Mouse (Mus musculus): Measurements from ENCODE around the gene Jund.

The Jund gene

DNA sequence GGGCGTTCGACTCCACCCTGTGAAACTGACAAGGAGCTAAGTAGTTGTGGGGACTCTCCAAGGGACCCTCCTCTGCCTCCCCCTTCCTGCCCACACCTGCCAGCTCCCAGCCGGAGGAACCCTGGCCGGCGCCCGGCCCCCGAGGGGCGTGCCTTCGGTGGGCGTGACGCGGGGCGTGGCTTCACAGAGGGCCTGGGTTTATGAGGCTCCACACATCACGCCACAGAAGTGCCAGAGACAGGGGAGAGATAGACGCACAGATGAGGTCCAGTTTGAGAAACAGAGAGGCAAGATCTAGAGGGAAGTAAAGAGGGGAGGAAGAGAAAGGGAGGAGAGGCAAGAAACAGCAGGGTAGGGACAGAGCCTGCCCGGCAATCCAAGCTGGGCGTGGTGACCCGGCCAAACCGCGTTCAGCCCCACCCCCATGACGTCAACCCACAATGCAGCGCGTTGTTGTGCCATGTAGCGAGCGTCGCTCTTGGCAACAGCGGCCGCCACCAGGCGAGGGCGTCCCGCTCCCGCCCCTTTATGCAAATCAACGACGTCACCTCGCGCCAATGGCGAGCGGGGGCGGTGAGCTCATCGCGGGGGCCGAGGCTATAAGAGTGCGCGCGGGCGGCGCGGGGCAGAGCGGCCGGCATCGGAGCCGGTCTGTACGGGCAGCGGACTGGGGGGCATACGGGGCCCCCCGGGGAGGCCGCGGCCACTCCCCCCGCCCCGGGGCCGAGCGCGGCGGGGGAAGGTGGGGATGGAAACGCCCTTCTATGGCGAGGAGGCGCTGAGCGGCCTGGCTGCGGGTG lies at the start of gene Jund:
Jund (plus strand) TSS at position 640 of the 800 bp plus-strand sequence.
- peak; percentile 95 for DNase-seq (ENCODE audit: low read depth)

DNA sequence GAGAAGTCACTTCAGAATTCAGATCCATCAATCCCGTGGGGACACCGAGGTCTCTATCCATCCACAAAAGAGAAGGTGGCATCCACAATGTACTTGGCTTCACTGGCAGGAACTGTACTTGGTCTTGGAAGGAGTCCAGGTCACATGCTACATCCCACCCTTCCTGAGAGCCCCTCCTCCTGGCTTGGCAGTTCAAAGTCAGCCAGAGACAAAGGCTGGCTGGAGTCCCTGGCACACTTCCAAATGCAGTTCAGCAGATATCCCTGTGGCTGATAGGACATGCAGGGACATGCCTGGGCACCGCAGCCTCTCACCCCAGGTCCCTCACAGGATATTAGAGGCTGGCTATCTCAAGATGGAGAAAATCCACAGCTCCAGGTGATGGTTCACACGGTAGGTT lies 49.4 kb upstream of the Jund start:
- DNase-seq (ENCODE audit: low read depth) = peak; percentile 50

DNA sequence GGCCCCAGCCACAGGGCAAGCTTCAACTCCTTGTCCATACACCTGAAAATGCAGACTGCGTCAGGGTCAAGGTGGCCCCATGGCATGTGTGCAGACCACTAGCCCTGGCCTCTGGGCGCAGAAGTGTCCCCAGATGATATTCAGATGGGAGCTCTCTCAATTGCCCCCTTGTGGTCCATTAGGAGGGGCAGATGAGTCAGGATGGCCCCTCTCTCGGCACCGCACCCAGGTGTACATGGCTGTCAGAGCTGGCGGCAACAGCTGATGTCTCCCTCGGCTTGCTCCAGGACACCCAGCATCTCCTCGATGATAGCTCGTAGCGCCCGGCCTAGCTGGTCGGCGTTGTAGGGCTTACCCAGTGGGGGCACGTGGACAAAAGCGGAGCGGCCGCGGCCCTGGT lies 48.4 kb upstream of the Jund start:
- DNase-seq (ENCODE audit: low read depth) = no peak

DNA sequence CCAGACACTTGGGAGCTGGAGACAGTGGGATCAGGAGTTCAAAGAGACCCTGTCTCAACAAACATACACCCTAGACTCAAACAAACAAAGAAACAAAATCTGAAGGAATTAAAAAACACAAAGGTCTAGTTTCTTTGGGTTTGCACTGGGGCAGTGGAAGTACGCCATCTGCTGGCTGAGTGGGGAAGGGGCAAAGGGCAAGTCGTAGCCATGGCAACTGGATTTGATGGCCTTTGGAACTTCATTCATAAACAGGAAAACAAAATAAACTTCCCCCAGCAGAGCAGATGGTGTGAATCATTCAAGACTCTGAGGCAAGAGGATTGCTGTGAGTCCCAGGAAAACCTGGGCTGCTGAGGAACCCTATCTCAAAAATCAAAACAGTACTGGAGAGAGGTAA lies 45.5 kb upstream of the Jund start:
- DNase-seq (ENCODE audit: low read depth) = peak; percentile 44

DNA sequence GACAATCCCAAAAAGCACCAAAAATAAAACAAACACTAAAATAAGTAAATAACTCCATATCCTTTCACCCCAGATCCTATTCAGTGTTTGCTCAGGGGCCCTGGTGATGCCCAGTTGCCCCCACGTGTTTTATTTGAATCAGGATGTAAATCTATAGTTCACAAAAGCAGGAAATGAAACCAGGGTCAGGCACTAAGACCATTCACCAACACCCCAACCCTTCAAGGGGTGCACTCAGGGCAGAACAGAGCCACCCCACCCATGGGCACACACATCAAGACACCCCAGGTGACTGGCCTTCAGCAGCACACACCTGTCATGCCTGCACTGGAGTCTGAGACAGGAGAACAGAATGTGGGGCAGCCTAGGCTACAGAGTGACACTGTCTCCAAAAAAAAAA lies 44.6 kb upstream of the Jund start:
- DNase-seq (ENCODE audit: low read depth) = no peak

DNA sequence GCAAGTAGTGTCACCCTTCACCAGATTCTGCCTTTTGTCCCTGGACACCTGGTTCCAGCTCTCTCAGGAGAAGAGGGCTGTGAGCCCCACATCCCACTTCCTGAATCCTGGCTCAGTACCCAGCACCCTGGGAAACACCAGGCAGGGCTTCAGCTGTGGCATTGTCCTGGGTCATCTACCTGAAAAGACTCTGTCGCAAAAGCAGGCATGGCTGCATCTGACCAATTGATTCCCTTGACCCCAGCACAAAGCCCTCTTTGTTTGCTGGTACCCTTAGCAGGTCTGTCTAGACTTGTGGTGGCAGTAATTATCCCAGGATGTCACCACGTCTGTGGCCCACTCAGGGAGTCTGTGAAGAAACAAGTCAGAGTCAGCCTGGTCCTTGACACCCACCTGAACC lies 43.3 kb upstream of the Jund start:
- no peak for DNase-seq (ENCODE audit: low read depth)

DNA sequence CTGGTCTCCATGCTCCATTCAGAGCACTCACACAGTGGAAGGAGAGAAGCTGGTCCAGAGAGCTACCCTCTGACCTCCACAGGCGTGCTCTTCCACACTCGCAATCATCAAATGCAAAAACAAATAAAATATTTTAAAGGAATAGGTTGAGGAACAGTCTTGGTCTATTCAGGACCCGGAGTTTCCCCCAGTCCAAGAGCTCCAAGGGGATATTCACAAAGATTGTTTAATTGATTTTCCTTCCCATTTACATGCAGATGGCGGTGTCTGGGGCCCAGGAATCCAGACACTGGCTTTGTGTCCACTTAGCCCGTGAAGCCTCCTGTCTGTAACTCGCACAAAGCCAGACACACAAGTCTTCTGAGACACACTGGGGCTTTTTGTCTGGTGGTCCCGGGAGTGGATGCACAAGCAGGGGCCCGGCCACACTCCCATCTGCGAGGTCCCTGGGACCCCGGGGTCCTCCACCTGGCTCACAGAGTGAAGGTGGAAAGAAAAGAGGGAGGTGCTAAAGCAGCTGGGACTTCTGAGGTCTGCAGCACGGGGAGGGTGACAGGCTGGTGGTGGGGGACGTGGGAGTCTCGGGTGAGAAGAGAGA lies 42.5 kb upstream of the Jund start:
- DNase-seq (ENCODE audit: low read depth) = no peak

DNA sequence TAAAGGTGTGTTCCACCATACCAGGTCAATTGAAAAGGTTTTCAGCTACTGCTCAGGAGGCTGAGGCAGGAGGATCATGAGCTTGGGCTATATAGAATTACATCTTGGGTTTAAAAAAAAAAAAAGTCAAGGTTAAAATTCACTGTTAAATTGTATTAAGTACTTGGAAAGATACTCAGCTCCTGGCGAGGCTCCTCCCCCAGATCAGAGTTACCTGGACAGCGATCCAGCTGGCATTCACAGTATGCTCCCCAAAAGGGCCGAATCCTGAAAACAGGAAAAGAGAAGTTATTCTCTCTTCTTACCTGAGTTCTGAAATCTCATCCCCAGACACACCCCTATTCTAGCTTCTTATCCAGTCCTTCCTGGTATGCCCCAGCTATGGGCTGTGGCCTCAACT lies 41.5 kb upstream of the Jund start:
- DNase-seq (ENCODE audit: low read depth) = no peak

DNA sequence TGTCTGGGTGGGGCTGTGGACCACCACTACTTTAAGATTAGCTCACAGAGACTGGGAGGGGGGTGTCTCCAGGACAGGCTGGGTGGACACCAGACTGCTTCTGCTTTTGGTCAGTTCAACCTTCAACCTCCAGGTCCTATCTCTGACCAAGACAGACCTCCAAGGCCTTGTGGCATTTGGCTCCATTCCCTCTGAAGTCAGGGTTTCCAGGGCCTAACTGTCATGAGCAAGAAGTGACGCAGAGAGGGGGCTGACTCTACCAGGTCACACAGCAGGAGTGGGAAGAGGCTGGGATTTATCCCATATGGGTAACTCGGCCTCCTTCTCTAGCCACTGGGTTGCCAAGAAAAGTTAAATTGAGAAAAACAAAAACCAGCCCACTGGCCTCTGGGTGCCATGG lies 41.0 kb upstream of the Jund start:
- DNase-seq (ENCODE audit: low read depth) = no peak

DNA sequence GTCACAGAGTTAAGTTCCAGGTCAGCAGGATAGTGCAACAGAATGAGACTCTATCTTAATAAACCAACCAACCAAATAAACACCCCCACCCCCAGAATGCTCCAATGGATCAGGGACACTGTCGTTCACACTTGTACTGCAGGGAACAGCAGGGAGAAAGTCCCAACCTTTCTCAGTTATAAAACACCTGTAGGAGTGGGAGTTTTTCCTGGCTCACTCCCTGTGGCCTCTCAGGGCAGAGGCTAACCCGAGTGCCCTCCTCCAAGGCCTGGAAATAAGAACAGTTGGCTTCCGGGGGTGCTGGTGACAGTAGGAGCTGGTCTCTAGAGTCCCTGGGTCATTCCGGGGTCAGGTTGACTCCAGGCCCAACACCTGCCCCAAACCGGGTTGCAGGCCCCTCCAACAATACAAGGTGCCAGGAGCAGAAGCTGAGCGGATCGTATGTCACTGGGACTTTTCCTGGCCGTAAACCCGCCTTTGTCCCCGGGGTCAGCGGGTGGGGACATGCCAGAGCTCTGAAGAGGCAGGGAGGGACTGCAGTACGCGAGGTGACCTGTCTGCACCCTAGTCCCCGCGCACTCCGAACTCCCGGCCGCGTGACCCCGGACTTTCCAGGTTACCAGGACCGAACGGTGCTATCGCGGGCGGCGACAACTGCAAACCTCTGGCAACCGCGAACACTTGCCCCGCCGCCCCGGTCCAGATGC lies 39.7 kb upstream of the Jund start:
- no peak for DNase-seq (ENCODE audit: low read depth)

DNA sequence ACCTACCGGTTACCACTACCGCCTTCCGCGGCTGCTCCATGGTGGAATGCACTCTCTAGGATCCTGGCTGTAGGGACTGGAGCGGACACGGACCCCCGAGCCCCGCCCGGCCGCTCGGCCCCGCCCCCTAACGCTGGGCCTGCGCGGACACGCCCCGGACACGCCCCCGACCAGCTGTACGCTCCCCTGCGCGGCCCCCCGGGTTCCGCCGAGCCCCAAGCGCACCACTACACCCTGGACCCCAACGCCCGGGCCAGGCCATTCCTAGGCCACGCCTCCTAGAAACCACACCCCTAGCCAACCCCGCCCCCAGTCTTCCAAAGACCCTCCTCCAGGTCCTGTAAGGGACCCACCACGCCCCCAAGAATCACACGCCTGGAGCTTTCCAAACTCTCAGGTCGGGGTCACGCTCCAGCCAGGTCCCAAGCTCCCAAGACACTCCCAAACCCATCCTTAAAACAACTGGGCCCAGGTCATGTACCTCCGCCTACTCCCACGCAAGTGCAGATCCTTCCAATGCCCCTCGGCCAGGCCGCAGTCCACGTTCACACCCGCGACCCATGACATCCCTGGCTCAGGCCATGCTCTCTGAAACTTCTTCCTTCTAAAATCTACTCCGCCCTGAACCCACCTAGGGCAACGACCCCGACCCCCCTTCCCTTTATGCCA lies 39.0 kb upstream of the Jund start:
- peak; percentile 49 for DNase-seq (ENCODE audit: low read depth)

DNA sequence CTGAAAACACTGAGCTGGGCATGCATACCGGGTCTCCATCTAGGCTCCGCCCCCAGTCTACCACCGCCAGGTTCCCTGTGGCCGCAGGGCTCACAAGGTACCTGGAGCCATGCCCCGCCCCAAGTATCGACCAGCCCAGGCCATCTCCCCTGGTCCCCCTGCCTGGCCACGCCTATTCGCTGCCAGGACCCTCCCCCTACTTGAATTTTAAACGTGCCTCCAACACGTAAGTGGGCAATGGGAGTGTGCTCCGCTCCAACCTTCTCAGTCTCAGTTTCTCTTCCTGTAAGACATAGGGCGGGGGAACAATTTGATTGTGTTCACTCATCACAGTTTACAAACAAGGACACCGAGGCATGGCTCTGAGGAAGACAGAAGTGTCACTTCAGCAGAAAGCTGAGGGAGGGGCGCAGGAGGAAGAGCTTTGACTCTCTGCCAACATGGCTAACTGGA lies 38.5 kb upstream of the Jund start, which contains the start of gene Pgpep1:
Pgpep1 (minus strand) TSS at position 116 of the 453 bp plus-strand sequence.
- no peak for DNase-seq (ENCODE audit: low read depth)

DNA sequence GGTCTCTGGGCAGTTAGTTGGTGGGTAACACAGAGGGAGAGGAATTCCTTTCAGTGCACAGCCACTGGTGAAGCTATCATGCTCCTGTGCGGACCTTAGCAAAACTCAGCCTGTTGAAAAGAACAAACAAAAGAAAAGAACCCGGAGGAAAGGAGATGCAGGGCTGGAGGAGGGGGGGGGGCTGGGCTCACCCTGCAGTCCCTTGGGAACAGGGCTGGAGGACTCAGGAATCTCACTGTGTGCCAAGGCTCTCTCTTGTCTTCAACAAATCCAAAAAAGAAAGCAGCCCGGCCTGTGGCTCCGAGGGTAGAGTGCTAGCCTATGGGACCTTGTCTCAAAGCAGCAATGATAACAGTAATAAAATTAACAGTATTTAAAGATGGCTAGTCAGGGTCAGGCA lies 35.1 kb upstream of the Jund start:
- DNase-seq (ENCODE audit: low read depth) = no peak

DNA sequence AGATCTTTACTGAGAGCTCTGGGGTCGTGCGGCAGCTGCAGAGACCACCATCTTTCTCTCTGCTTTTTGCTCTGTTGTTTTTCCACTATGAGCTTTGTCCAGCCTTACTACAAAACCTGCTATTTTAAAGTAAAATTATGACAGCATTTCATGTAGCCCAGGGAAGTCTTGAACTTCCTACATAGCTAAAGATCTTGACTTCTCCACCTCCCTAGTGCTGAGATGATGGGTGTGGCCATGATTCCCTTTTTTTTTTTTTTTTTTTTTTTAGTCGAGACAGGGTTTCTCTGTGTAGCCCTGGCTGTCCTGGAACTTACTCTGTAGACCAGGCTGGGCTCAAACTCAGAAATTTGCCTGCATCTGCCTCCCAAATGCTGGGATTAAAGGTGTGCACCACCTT lies 34.1 kb upstream of the Jund start:
- DNase-seq (ENCODE audit: low read depth) = no peak

DNA sequence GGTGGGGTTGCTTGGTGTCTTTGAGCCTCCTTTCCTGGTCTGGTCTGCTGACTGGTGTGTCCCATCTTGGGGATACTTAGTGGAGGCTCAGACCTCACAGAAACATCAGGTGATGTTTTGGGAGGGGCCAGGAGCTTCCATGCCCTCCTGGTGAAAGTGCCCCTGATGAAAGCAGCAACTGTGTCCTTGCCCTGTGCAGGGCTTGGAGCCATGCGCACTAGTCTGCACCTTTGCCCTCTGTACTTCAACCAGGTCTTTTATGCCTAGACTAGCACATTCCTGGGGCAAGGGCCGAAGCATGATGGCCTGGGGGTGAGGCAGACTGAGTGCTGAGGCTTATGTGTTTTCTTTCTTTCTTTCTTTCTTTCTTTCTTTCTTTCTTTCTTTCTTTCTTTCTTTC lies 33.1 kb upstream of the Jund start:
- no peak for DNase-seq (ENCODE audit: low read depth)

DNA sequence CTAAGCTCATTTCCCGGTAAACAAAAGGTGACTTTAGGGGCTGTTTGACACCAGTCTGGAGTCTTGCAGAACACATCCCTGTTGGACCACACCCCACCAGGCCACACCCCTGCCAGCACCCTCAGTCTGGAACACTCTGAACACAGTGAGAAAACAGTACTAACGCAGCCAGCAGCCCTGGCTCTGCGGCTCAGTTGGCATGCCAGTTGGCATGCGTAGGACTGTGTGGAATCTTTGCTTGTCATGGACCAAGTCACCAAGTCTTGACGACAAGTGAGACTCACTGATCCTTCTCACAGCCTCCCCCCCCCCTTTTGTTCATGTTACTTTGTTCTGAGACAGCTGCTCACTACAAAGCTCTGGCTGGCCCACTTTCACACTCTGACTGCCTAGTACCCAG lies 31.7 kb upstream of the Jund start:
- DNase-seq (ENCODE audit: low read depth) = peak; percentile 51

DNA sequence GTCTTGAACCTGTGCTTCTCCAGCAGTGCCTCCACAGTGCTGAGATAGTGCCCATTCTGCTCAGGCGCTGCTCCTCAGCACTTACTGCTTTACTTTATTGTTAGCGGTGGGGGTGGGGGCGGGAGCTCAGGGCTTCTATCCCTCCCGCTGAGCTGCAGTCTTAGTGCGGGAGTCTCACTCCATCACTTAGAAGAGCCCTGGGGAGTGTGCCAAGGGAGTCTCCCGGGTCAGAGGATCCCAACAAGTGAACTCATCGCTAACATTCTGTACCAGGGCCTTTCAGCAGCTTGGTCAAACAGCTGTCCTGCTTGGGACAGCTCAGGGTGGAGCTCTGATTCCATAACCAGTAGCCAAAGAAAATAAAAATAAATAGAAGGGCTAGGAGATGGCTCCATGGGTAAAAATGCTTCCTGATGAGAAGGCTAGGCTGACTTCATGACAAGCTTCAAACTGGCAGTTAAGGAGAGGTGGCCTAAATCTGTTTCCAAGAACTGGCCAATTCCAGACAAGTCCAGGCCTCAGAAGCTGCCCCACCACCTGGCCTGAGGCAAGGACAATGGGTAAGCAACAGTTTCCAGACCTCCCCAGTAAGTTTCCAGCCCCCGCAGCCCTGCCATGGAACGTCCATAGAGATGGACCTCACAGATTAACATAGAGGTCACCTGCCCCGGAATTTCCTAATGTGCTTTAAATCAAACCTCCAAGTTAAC lies 27.0 kb upstream of the Jund start:
- no peak for DNase-seq (ENCODE audit: low read depth)

DNA sequence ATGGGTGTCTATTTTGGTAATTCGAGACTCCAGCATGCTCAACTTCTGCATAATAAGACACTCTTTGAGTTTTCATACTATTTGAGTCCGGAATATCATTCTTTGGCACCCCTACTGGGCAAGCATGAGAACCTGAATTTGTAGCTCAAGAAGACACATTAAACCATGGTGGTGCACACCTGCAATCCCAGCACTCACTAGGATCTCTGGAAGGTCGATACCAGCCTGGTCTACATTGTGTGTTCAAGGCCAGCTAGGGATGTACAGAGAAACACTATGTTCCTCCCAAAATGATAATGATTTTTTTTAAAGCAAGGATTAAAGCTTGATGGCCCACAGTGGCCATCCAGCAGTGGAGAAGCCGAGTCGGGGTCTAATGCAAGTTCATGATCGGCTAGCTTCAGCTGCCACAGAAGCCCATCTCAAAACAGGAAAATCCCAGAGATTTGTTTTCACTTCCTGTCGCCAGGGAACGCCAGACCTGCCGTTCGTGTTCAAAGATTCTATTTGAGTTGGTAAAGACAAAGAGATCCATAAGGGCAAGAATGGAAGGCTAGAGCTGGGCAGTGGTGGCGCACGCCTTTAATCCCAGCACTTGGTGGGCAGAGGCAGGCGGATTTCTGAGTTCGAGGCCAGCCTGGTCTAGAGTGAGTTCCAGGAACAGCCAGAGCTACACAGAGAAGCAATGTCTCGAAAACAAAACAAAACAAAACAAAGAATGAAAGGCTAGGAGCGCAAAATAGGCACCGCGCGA lies 26.2 kb upstream of the Jund start:
- DNase-seq (ENCODE audit: low read depth) = no peak

DNA sequence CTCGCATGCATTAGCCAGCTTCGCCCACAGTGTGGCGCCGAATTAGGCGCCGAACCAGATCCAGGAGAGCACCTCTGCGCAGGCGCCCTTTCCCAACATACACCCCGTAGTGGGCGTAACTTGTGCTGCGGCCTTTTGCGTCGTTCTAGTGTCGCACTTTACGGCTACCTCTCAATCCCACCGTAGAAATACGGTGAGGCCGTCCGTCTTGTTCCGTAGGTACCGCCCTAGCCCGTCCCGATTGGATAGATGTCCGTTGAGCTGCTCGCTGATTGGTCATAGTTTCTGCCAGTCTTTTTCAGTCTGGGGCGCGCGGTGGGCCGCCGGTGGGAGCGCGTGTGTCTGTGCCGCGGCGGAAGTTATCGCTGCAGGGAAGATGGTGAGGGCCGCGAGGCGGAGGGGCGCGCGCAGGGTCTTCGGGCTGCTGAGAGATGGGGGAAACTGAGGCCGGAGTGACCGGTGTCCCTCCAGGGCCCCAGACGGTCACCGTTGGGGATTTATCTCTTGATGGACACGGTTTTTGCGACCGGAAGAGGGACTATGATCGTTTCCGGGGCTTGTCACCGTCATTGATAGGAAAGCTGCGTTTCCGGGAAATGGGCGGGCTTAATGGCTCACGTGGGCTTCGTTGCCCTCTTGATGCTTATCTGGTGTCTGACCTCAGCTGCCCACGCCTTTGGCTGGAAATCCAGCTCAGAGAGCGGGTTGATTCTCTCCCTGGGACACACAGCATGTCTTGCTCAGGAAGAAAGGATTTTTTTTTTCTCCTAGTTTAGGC lies 25.5 kb upstream of the Jund start, which contains the start of gene Lsm4:
Lsm4 (plus strand) TSS at position 170 of the 778 bp plus-strand sequence.
- DNase-seq (ENCODE audit: low read depth) = peak; percentile 99

DNA sequence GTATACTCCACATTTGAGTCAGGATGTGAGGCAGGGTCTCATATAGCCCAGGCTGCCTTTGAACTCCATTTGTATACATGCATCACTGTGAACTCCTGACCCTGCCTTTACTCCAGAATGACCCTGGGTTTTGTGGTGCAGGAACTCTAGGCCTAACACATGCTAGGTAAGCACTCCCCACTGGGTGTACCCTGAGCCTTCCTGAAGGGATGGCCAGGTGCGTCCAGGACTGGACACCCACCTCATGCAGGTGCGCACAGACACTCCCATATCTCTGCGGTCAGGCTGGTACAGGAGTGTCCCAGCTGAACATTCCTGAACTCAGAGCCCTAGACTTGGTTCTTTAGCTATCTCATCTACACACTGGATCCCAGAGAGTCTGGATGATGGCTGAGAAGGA lies 24.6 kb upstream of the Jund start:
- DNase-seq (ENCODE audit: low read depth) = no peak
